Mouse (Mus musculus) cortical plate, adult 2 months (tissue): ENCODE results near the gene Rpl18.

Experiments used
- CTCF ChIP-seq: fragments of 200-500 bp; IDR thresholded peaks from 2 replicates; pipeline ENCODE4 v1.5.1; 2011; ENCODE audit warnings: mild to moderate bottlenecking, control low read depth, low read length; ENCODE audit not compliant: insufficient read depth; ENCODE audit errors: extremely low read depth
- POLR2A ChIP-seq: fragments of 200-500 bp; IDR thresholded peaks from 2 replicates; pipeline ENCODE4 v1.6.1; 2011; ENCODE audit warnings: mild to moderate bottlenecking, low read length, control low read depth; ENCODE audit not compliant: insufficient read depth; ENCODE audit errors: extremely low read depth

GRCm38 (mm10) chr7:45714630-45715089, 597 bp upstream of the Rpl18 start:
- TF ChIP-seq CTCF (no peak), POLR2A (no peak)
